Mouse (Mus musculus) adrenal gland, postnatal 36 days (tissue): ENCODE results near the gene Ushbp1. TPM values are rescaled to one million over a fixed set of nuclear protein-coding genes. Genes with fewer than 3 reads are reported as not detected.

Experiments used
- DNase-seq, 2 experiments: peaks; one replicate each; pipeline ENCODE4 v3.0.0; 2021; ENCODE audit warnings: mixed read lengths in 1 of 2
- total RNA-seq, 2 experiments: library from RNA; stranded (reverse); gene quantifications; 2 replicates each; pipeline ENCODE4 v1.2.3; 2021

The Ushbp1 gene
- total RNA-seq, 2 experiments from 2014 or later, result 12.7 to 20.6 TPM

DNA sequence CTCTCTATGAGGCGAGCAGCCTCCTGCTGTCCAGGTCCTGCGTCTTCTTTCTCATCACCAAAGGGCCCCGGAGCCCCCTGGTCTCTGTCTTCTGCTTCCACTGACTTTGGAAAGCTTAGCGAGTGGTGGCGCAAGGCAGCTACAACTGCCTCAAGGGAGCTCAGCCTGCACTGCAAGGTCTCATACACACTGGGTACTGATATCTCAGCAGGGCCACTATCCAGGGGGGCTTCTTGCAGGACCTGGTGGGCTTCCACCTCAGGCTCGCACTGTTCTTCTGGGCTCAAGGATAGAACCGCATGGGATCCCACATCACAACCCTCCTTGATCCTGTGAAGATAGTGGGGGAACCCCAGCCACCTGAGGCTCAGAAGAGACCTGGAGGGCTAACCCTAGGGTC is 1.1 kb downstream of the Ushbp1 start:
- DNase-seq, result no peak

DNA sequence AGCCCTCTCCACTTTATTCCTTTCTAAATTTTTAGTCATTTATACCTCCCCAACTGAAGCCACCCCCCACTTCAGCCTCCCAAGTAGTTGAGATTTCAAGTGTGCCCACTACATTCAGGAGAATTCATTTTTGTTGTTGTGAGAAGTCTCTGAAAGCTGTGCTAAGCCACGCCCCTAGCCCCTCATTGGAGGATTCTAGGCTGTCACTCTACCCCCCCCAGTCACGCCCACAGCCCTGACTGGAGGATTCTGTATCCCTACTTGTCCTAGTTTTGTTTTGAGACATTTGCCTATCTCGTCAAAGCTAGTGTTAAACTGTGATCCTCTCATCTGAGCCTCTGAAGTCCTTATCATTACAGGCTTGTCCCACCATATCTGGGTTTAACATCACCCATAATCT is 2.7 kb downstream of the Ushbp1 start:
- peak; percentile 54 to 68 for DNase-seq

DNA sequence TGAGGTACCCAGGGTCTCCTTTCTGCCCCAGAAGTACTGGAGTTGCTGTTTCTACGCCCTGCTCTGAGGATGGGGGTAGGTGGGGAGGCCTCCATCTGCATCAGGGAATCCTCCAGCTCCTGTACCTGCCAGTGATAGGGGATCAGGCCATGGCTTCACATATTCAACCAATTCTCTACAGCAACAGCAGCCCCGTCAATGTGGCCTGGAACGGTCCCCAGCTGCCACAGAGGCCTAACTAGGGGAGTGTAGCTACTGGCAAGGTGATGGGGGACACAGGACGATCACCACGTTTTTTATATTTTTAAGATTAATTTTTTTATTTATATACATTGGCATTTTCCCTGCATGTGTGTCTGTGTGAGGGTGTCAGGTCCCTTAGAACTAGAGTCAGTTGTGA is 3.2 kb downstream of the Ushbp1 start:
- DNase-seq, result no peak

DNA sequence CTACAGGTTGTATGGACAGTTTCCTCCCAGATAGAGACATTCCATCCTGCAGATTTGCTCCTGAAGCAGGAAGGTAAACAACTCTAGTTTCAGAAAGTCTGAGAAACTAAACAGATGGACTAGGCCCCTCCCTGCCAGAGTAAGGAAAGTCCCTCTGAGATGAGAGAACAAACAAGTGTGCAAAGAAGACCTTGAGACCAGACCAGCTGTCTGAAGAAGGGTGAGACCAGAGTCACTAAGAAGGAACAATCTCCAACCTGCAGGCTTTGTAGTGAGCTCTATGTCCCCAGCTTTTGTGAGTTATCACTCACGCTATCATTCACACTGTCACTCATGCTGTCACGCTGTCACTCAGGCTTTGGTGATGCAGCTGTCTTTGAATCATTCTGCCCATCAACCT is 3.9 kb downstream of the Ushbp1 start:
- no peak for DNase-seq

DNA sequence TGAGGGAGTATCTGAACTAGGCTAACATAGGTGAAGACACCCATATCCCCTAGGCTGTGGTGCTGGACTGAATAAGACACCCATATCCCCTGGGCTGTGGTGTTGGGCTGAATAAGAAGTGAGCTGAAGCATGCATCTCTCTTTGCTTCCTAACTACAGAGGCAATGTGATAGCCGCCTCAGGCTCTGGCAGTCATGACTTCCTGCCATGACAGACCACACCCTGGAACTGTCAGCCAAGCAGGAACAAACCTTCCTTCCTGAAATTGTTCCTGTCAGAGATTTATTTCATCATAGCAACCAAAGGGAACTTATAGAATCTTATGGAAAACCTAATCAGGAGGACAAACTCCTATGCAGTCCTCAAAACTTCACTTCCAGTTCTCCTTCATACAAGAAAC is 7.3 kb downstream of the Ushbp1 start:
- no peak for DNase-seq

GRCm38 (mm10) chr8:71385212-71385835 is 10.3 kb downstream of the Ushbp1 start:
- no peak for DNase-seq

DNA sequence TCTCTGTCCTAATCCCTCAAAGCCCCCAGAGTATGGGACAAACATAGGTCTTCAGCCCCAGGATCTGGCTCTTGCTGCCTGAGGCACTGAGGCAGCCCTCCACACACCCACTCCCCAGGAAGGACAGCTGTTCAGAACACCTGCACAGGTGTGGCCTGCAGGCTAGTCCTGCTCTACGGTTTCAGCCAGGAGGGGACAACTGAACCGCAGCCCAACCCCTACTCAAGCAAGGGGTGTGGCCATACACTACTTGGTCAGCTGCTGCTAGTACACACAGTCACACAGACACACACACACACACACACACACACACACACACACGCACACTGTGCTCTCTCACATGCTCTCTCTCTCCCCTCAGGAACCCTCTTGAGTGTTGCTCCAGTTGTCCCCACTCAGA is 11.7 kb downstream of the Ushbp1 start:
- DNase-seq, result no peak

DNA sequence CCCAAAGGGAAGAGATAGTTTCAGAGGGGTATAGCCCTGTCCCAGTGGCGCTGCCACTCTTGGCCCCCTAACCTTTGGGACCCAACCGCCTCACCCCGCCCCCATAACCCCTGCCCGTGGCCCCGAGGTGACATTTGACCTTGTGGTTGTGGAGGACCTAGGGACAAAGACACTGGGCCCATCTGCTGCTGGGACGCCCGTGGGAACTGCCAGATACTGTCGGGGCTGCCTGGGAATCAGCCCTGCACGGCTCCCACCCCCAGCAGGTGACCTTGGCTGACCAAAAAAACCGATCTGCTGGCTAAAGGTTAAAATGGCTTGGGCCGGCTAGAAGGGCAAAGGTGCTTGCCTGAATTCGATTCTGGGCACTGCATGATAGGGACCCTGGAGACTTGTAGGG is 12.2 kb downstream of the Ushbp1 start:
- peak in 1 of 2 experiments; percentile 68 for DNase-seq

DNA sequence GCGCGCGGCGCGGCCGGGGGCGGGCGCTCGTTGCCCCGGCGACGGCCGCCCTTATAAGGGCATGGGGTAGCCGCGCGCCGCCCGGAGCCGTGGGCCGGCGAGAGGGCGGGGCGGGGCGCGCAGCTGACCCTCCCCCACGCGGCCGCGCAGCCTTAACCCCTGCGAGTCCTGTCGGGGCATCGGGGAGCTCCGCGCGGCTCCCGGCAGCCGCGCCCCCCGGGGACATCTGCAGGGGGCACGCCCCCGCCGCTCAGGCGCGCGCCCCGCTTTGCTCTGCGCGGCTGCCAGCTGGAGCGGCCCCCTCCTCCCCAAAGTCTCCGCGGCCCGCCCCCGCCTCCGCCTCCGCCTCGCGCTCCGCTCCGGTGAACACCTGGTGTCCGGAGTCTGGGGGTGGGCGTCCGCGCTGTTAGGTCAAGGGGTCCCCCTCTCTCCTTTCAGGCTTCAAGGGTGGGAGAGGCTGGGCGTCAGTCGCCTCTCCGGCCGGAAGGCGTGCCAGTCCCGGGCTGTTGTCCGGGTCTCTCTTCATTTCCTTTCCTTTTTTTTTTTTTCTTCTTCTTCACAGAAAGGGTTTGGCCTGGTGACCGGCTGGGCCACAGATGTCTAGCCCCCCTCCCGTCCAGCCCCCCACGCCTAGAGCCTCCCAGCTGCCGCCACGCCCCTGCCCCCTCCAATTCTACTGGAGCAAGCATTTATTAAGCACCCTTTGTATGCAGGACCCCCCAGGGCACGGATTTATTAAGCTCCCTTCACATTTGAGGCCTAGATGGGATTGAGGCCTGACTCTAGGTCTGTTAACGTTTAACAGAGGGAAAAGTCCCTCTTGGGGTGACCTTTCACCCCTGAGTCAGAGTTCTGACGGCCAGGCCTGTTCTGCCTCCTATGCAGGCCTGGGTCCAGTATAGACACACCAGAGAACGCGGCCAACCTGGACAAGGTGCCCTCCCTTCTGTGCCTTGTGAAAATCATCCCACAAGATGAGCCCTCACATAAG is 13.3 kb downstream of the Ushbp1 start:
- peak; percentile 92 to 95 for DNase-seq

DNA sequence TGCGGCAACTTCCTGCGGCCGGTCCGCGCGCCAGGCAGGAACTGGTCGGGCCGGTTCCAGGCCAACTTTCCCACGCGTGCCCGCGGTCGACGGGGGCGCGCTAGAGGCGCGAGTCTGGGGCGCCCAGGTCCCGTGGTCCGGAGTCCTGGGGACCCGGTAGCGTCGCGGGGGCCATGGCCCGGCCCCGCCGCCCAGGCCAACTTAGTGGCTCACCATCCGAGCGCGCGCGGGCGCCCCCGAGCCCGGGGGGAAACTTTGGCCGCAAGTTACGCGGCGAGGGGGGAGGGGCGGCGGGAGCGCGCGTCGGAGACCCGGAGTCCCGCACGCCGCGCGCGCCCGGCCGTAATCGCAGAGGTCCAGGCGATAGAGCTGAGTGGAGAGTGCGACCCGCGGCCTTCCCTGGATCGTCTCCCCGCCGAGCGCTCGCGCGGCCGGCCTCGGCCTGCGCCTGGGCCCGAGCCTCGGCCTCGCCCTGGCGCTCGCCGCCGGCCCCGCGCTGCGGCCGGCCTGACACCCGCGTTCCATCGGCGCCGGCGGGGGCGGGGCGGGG is 14.1 kb downstream of the Ushbp1 start, which contains the start of gene Nr2f6:
TSS of gene Nr2f6 (minus strand) at position 540 of the 550 bp plus-strand sequence.
- peak; percentile 66 to 82 for DNase-seq

DNA sequence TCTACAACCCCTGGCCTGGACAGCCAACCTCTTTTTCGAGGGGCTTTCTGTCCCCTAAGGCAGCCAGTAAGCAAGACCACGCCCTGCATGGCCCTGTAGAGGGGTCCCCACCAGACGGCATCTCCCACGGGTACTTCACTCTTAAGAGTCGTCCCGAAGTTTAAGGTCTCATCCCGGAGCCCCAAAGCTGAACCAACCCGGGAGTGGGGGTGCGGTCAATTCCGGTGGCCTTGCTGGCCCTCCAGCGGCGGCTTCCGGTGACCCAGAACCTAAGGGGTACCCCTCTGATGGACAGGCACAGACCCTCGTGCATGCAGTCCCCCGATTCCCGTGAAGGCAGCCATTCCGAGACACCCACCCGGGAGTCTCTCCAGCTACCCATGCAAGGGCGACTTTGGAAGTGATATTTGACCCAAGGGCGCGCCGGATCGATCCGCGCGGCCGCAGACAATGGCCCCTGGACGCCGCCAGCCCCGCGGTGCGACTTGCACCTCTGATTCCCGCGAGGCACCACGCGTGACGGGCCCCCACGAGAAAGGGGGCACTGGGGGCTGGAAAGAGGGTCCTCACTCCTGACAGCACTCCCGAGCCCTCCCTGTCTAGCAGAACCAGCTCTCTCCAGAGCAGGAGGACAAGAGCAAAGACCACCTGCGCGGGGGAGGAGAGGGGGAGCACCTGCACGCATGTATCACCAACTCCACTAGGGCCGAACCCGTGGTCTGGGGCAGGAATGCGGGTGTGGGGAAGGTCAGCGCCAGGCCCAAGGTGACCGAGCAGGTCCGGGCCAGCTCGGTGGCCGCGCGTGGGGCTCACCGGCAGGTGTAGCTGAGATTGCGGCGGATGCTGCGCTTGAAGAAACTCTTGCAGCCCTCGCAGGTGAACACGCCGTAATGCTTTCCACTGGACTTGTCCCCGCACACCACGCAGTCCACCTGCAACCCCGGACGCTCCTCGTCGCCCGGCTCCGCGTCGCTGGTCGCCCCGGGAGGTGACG is 15.1 kb downstream of the Ushbp1 start:
- DNase-seq, result peak; percentile 48 to 73

GRCm38 (mm10) chr8:71379512-71380075 is 16.0 kb downstream of the Ushbp1 start:
- DNase-seq, result no peak

GRCm38 (mm10) chr8:71379008-71379407 is 16.6 kb downstream of the Ushbp1 start:
- no peak for DNase-seq

GRCm38 (mm10) chr8:71376423-71377030 is 19.1 kb downstream of the Ushbp1 start:
- no peak for DNase-seq

DNA sequence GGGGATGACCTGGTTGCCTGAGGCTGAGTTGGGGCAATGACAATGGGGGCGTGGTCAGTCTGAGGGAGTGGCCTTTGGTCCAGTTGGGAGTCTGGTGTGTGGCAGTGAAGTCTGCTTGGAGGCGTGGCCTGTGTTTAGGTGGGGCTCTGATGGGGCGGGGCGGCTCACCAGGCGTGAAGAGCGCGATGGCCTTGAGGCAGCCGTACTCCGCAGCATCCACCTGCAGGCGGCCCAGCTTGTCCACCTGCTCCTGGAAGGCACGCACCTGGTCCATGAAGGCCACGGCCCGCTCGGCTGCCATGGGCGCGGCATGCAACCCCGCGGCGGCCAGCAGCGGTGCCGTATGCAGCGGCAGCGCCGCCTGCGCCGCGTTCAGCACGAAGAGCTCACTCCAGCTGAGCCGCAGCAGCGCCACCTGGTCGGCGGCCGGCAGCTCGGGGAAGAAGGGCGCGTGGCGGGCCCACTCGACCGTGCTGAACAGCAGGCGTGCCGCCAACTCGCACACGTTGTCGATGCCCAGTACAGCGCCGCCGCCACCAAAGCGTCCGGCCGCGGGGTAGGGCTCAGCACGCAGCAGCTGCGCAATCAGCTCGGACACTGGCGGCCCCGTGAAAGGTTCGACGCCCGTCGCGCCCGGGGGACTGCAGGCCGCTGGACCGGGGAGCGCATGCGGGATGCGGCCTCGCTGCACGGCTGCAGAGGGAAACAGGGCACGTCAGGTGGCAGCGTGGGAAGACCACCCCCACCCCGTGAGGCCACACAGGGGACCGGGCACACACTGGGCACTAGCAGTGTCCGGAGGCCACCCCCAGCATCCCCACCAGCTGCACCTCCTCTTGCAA is 19.8 kb downstream of the Ushbp1 start:
- peak; percentile 82 to 87 for DNase-seq

DNA sequence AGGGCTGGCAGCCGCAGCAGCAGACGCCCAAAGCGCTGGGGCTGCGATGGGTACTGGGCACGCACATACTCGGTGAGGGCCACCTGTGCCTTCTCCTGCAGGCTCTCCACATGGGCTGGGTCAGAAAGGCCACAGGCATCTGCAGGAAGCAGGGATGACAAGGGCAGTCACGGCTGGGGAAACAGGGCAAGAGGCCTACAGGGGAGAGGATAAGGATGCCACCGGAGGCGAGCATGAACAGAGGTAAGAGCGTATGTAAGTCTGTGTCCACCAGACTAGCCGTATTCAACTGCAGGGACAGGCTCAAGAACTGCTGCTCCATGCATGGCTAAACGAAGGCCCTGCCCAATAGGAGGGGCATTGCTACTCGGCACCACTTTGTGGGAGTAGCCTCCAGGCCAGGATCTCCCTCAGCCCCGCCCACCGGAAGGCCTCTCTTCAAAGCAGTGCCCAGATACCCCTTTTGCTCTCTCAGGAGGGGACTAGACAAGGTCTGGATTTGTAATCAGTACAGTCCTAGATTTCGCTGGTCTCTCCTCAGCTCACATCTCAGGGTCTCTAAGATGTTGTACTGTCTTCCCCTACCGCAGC is 20.9 kb downstream of the Ushbp1 start:
- DNase-seq, result peak in 1 of 2 experiments; percentile 66

GRCm38 (mm10) chr8:71373000-71373399 is 22.6 kb downstream of the Ushbp1 start:
- DNase-seq, result no peak

GRCm38 (mm10) chr8:71372427-71372826 is 23.2 kb downstream of the Ushbp1 start:
- no peak for DNase-seq

DNA sequence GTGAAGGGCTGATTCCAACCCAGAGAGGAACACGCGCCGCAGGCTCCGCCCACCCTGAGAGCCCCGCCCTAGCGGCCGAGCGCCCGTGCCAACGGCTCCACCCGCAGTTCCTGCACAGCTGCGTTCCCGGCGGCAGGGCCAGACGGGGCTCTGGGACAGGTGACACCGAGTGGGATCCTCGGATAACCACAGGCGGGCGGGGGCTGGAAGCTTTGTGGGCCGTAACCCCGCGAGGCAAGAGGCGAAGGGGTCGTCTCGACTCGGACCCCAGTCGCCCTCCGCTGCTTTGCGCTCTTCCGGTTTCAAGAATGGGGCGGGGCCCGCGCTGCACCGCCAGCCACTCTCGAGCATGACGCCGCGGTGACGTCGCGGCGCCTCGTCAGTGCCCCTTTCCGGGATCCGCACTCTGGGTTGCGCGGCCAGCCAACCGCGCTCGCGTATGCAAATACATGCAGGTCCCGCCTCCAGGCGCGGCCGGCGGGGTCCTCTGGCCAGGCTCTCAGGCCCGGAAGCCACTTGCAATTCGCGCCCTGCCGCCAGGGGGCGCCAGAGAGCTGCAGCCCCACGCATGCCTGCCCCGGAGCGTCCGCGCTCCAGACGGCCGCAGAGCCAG is 24.3 kb downstream of the Ushbp1 start, which contains the start of gene Ocel1:
TSS of gene Ocel1 (plus strand) at position 63 of the 613 bp plus-strand sequence.
- peak; percentile 98 to 99 for DNase-seq
